Mouse (Mus musculus): ENCODE results near the gene Foxn3. TPM values are rescaled to one million over a fixed set of nuclear protein-coding genes. Genes with fewer than 3 reads are reported as not detected.

The Foxn3 gene
- polyA plus RNA-seq, 1 experiment from 2014 or later, result 66.4 TPM

GRCm38 (mm10) chr12:99570197-99570956 is 7.0 kb upstream of the Foxn3 start:
- H3K27ac ChIP-seq (ENCODE audit: low read length), result no peak overlapping the region
- no peak overlapping the region for H3K9ac ChIP-seq (ENCODE audit: low read depth, low read length)
- WGBS, result 67% methylated on average over 25 of the region's 25 CpGs
- H3K36me3 ChIP-seq (ENCODE audit: control insufficient read depth, insufficient read depth, low read length), result no peaks in the 10 kb centered on the region
- H3K4me1 ChIP-seq (ENCODE audit: control insufficient read depth, insufficient read depth, low read length), result no peaks in the 10 kb centered on the region; the same call in 1 of the 2 replicates
- H3K4me2 ChIP-seq (ENCODE audit: low read length), result peak overlapping the region; percentile 8
- ATAC-seq, result peak; percentile 60; the same call in 1 of the 2 replicates
- no peaks in the 10 kb centered on the region for H3K9me3 ChIP-seq (replicated peaks; ENCODE audit: control insufficient read depth, low read length, poor library complexity, severe bottlenecking)
- H3K27me3 ChIP-seq (ENCODE audit: control insufficient read depth, insufficient read depth, low read depth, low read length), result no peaks in the 10 kb centered on the region; the same call in 1 of the 2 replicates
- no peak overlapping the region for H3K4me3 ChIP-seq (ENCODE audit: low read depth, low read length)

- no peaks in the 10 kb centered on the region; the same call in 1 of the 2 replicates for H3K27me3 ChIP-seq (ENCODE audit: control insufficient read depth, insufficient read depth, low read depth, low read length)
- no peak overlapping the region for H3K9ac ChIP-seq (ENCODE audit: low read depth, low read length)
- no peak overlapping the region for H3K27ac ChIP-seq (ENCODE audit: low read length)
- no peaks in the 10 kb centered on the region for H3K9me3 ChIP-seq (replicated peaks; ENCODE audit: control insufficient read depth, low read length, poor library complexity, severe bottlenecking)
- H3K4me2 ChIP-seq (ENCODE audit: low read length), result no peak overlapping the region
- H3K36me3 ChIP-seq (ENCODE audit: control insufficient read depth, insufficient read depth, low read length), result no peaks in the 10 kb centered on the region
- H3K4me1 ChIP-seq (ENCODE audit: control insufficient read depth, insufficient read depth, low read length), result peaks cover 16% of the 10 kb centered on the region
- ATAC-seq, result no peak
- no peak overlapping the region for H3K4me3 ChIP-seq (ENCODE audit: low read depth, low read length)
- WGBS, result 73% methylated on average over 2 of the region's 2 CpGs
These were observed 2.2 kb upstream of the Foxn3 start for GRCm38 (mm10) chr12:99565606-99566005.

GRCm38 (mm10) chr12:99564301-99564910 is 1.0 kb upstream of the Foxn3 start:
- no peak for ATAC-seq
- Histone ChIP-seq H3K4me1 (ENCODE audit: control insufficient read depth, insufficient read depth, low read length) (peaks cover 18% of the 10 kb centered on the region), H3K27me3 (ENCODE audit: control insufficient read depth, insufficient read depth, low read depth, low read length) (no peaks in the 10 kb centered on the region; the same call in 1 of the 2 replicates), H3K36me3 (ENCODE audit: control insufficient read depth, insufficient read depth, low read length) (no peaks in the 10 kb centered on the region), H3K4me3 (ENCODE audit: low read depth, low read length) (no peak overlapping the region; the same call in 1 of the 2 replicates), H3K27ac (ENCODE audit: low read length) (no peak overlapping the region), H3K4me2 (ENCODE audit: low read length) (peak overlapping the region; percentile 83), H3K9me3 (replicated peaks; ENCODE audit: control insufficient read depth, low read length, poor library complexity, severe bottlenecking) (no peaks in the 10 kb centered on the region), H3K9ac (ENCODE audit: low read depth, low read length) (no peak overlapping the region)
- WGBS, result 34% methylated on average over 9 of the region's 9 CpGs

GRCm38 (mm10) chr12:99562867-99563189 is 554 bp downstream of the Foxn3 start:
- H3K27me3 ChIP-seq (ENCODE audit: control insufficient read depth, insufficient read depth, low read depth, low read length), result no peaks in the 10 kb centered on the region
- H3K36me3 ChIP-seq (ENCODE audit: control insufficient read depth, insufficient read depth, low read length), result no peaks in the 10 kb centered on the region
- peak overlapping the region; percentile 77; the same call in 1 of the 2 replicates for H3K27ac ChIP-seq (ENCODE audit: low read length)
- H3K4me3 ChIP-seq (ENCODE audit: low read depth, low read length), result peak overlapping the region; percentile 93
- no peak for ATAC-seq
- H3K4me2 ChIP-seq (ENCODE audit: low read length), result peak overlapping the region; percentile 83
- WGBS, result 0% methylated on average over 10 of the region's 10 CpGs
- peak overlapping the region; percentile 70; the same call in 1 of the 2 replicates for H3K9ac ChIP-seq (ENCODE audit: low read depth, low read length)
- H3K4me1 ChIP-seq (ENCODE audit: control insufficient read depth, insufficient read depth, low read length), result peaks cover 18% of the 10 kb centered on the region
- no peaks in the 10 kb centered on the region for H3K9me3 ChIP-seq (replicated peaks; ENCODE audit: control insufficient read depth, low read length, poor library complexity, severe bottlenecking)

GRCm38 (mm10) chr12:99562073-99562866 is 1.1 kb downstream of the Foxn3 start:
- peaks cover 21% of the 10 kb centered on the region for H3K4me1 ChIP-seq (ENCODE audit: control insufficient read depth, insufficient read depth, low read length)
- H3K9ac ChIP-seq (ENCODE audit: low read depth, low read length), result peak overlapping the region; percentile 70
- H3K27ac ChIP-seq (ENCODE audit: low read length), result peak overlapping the region; percentile 77
- H3K27me3 ChIP-seq (ENCODE audit: control insufficient read depth, insufficient read depth, low read depth, low read length), result no peaks in the 10 kb centered on the region
- no peaks in the 10 kb centered on the region for H3K9me3 ChIP-seq (replicated peaks; ENCODE audit: control insufficient read depth, low read length, poor library complexity, severe bottlenecking)
- peak overlapping the region; percentile 93 for H3K4me3 ChIP-seq (ENCODE audit: low read depth, low read length)
- peak overlapping the region; percentile 83 for H3K4me2 ChIP-seq (ENCODE audit: low read length)
- peak; percentile 69 for ATAC-seq
- WGBS, result under 1% methylated on average over 24 of the region's 24 CpGs
- H3K36me3 ChIP-seq (ENCODE audit: control insufficient read depth, insufficient read depth, low read length), result no peaks in the 10 kb centered on the region

- no peak for ATAC-seq
- no peaks in the 10 kb centered on the region for H3K9me3 ChIP-seq (replicated peaks; ENCODE audit: control insufficient read depth, low read length, poor library complexity, severe bottlenecking)
- H3K4me2 ChIP-seq (ENCODE audit: low read length), result peak overlapping the region; percentile 83
- no peaks in the 10 kb centered on the region for H3K36me3 ChIP-seq (ENCODE audit: control insufficient read depth, insufficient read depth, low read length)
- peaks cover 21% of the 10 kb centered on the region for H3K4me1 ChIP-seq (ENCODE audit: control insufficient read depth, insufficient read depth, low read length)
- H3K4me3 ChIP-seq (ENCODE audit: low read depth, low read length), result peak overlapping the region; percentile 93
- H3K27me3 ChIP-seq (ENCODE audit: control insufficient read depth, insufficient read depth, low read depth, low read length), result no peaks in the 10 kb centered on the region
- H3K27ac ChIP-seq (ENCODE audit: low read length), result peak overlapping the region; percentile 77; the same call in 1 of the 2 replicates
- peak overlapping the region; percentile 70 for H3K9ac ChIP-seq (ENCODE audit: low read depth, low read length)
- WGBS, result 17% methylated on average over 3 of the region's 3 CpGs
These were observed 2.0 kb downstream of the Foxn3 start for GRCm38 (mm10) chr12:99561333-99561766.

- Histone ChIP-seq H3K9ac (ENCODE audit: low read depth, low read length) (peak overlapping the region; percentile 70), H3K4me3 (ENCODE audit: low read depth, low read length) (peak overlapping the region; percentile 93; the same call in 1 of the 2 replicates), H3K4me2 (ENCODE audit: low read length) (peak overlapping the region; percentile 83), H3K4me1 (ENCODE audit: control insufficient read depth, insufficient read depth, low read length) (peaks cover 21% of the 10 kb centered on the region), H3K36me3 (ENCODE audit: control insufficient read depth, insufficient read depth, low read length) (no peaks in the 10 kb centered on the region), H3K27me3 (ENCODE audit: control insufficient read depth, insufficient read depth, low read depth, low read length) (no peaks in the 10 kb centered on the region), H3K9me3 (replicated peaks; ENCODE audit: control insufficient read depth, low read length, poor library complexity, severe bottlenecking) (no peaks in the 10 kb centered on the region), H3K27ac (ENCODE audit: low read length) (peak overlapping the region; percentile 2; the same call in 1 of the 2 replicates)
- no peak for ATAC-seq
- WGBS, result 75% methylated on average over 11 of the region's 11 CpGs
These were observed 2.6 kb downstream of the Foxn3 start for GRCm38 (mm10) chr12:99560701-99561332.

- Histone ChIP-seq H3K4me1 (ENCODE audit: control insufficient read depth, insufficient read depth, low read length) (peaks cover 19% of the 10 kb centered on the region), H3K27me3 (ENCODE audit: control insufficient read depth, insufficient read depth, low read depth, low read length) (no peaks in the 10 kb centered on the region), H3K27ac (ENCODE audit: low read length) (no peak overlapping the region), H3K4me3 (ENCODE audit: low read depth, low read length) (no peak overlapping the region), H3K36me3 (ENCODE audit: control insufficient read depth, insufficient read depth, low read length) (no peaks in the 10 kb centered on the region), H3K4me2 (ENCODE audit: low read length) (no peak overlapping the region), H3K9me3 (replicated peaks; ENCODE audit: control insufficient read depth, low read length, poor library complexity, severe bottlenecking) (no peaks in the 10 kb centered on the region), H3K9ac (ENCODE audit: low read depth, low read length) (no peak overlapping the region)
- ATAC-seq, result no peak
- 84% methylated on average over 11 of the region's 11 CpGs for WGBS
These were observed 3.9 kb downstream of the Foxn3 start for GRCm38 (mm10) chr12:99559483-99559882.

Measured in midbrain, embryonic 16.5 days (tissue).